Mouse (Mus musculus) adrenal gland, adult 2 months (tissue): ENCODE results near the gene Bcl2. TPM values are rescaled to one million over a fixed set of nuclear protein-coding genes. Genes with fewer than 3 reads are reported as not detected.
A peak's percentile ranks its signal among the peaks of the same experiment; 100 is the strongest.

ENCODE experiments used
- DNase-seq: peaks from one replicate; pipeline ENCODE4 v3.0.0; 2021
- polyA plus RNA-seq: library from polyadenylated mRNA; depleted of rRNA; stranded (reverse); fragments of >200 nt; gene quantifications from 2 replicates; pipeline ENCODE4 v1.2.3, GENCODE M21; 2012
- total RNA-seq, 2 experiments: library from RNA; stranded (reverse); gene quantifications; 2 replicates each; pipeline ENCODE4 v1.2.3; 2021

Bcl2 gene
- total and polyA plus RNA-seq, 3 experiments = 1.7 to 6.4 (median 3.7) TPM

DNA sequence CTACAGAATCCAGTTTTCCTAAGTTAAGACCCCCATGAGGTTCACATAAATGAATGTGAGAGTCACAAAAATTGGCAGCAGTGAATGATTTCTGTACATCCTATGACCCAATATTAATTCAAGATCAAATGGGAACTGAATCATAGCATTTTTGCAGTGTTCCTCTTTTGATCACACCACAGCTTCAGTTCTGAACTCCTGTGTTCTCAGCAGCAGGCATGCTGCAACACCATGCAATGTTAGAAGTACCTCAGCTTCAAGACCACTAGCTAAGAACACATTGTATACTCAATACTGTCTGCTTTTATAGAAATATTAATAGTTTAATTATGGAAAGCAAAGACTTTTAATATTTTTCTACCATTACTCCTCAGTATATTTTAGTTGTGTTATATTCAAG lies 85.8 kb downstream of the Bcl2 start:
- no peak for DNase-seq

DNA sequence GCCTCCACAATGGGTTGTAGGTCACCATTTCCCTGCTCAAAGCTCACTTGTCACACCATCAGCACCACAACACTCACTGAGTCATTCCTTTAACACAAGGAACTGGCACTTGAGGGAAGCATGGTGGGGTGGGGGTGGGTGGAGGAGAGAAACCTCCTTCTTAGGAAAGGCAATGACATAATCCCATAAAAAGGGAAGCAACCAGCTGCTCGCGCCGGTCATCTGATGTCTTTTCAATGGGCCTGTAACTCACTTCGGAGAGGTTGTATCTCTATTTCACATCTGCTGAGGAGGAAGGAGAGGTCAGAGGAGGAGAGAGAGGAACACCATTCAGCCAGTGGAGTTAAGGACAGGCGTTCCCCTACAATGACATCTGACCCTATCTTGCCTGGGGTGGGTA lies 86.8 kb downstream of the Bcl2 start:
- DNase-seq = no peak

DNA sequence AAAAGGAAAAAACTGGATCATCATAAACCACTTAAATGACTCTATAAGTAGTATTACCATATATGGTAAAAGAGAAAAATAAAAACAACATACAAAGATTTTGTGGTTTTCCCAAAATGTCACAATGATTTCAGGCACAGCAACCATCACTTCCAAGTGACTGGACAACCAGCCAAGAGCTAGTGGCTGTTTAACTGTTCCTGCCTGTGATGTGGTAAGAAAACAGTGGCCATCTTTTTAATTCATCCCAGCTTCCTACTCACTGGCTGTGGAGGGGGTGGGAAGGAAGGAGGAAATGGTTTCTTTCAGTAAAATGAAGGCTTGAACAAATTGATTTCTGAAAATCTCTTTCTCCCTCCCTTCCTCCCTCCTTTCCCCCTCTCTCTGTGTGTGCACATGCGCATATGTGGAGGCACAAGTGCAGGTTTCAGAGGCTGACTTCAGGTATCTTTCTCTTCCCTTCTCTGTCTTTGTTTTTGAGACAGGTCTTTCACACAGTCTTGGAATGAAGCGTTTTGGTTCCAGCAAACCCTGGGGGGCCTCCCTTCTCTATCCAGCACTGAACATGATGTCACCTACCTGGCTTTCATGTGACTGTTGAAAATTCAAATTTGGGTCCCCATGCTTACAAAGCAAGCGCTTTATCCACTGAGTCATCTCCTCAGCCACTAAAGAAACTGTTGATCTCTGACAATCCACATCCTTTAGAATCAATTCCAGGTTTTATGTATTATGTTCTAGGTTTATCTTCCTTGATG lies 93.7 kb downstream of the Bcl2 start:
- no peak for DNase-seq

DNA sequence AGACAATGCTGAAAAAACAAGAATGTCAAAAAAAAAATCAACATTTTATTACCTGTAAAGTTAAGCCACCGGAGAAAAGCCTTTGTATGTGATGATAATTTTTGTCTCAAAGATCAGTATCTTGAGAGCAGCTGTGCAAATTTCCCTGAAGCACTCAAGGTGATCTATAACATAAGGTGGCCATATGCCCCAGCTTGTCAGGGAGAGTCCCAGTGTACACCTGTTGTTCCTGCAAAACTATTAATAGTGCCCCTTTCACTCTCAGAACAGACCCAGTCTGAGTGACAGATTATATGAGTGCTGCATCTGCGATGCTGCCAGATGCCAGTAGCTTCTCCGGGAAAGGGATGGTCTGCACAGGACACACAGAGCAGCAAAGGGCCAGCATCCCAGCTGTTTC lies 95.3 kb downstream of the Bcl2 start:
- no peak for DNase-seq

DNA sequence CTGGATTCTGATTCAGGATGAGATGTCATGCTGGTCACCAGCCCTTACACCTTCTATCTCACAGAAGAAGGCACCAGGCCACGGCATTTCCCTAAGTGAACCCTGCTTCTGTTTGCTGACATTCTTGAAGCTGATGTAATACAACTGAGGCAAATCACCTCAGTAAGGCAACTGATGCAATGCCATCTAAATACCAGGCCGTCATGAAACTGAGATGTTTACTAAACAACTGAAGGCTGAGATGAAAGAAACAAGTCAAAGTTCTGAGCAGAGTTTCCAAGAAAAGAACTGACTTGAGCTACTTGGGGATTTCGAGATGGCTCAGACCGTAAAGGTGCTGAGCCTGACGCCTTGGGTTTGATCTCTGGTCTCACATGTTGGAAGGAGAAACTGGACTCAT lies 97.1 kb downstream of the Bcl2 start:
- DNase-seq = no peak

DNA sequence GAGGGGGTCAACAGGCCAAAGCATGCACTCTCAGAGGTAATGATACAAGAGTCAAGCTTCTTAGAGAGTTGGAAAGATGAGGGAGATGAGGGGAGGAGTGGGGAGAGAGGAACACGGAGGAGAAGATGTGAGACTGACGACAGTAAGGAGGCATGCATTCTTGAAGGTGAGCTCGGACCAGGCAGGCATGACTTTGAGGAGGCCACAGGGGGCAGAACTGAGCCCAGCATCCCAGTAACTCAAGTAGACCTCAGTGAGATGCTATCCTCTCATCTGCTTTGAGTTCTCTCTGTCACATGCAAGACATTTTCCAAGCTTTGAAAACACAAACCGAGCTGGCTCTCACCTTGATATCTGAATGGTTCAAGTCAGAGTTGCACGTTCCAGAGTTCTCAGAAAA lies 100.7 kb downstream of the Bcl2 start:
- no peak for DNase-seq

DNA sequence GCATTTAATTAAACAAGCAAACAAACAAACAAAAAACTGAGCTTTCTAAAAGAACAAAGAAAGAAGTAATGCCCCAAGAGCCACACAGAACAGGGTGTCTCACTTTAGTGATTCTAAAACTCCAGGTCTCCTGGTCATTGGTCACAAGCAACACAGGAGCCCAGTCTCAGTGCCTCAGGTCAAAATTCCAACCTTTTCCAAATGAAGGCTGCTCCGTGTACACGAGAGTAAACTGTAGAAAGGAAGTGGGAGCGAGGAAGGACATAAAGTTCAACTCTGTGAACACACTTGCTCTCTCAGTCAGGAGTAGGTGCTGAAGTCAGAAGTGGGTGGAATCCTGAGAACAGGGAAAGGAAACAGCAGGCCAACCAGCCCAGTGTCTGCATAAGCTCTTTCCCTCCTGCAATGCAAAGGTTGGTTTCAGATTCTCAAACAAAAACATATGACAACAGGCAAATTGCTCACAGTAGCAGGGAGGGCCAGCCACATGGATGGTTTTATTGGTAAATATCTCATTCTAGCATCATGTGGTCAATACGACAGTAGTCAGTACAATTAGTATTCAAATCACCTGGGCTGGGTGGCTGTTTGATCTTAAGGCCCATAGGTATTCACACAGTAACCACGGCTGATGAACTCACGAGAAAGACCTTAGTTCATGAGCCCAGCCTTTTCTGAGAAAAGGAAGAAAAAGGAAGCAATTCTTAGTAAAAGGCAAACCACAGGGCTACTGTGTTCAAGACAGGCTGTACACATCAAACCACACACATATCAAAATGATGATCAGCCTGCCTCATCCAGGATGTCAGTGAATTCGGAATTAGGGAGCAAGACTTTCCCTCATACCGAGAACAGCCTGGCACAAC lies 101.7 kb downstream of the Bcl2 start:
- no peak for DNase-seq

DNA sequence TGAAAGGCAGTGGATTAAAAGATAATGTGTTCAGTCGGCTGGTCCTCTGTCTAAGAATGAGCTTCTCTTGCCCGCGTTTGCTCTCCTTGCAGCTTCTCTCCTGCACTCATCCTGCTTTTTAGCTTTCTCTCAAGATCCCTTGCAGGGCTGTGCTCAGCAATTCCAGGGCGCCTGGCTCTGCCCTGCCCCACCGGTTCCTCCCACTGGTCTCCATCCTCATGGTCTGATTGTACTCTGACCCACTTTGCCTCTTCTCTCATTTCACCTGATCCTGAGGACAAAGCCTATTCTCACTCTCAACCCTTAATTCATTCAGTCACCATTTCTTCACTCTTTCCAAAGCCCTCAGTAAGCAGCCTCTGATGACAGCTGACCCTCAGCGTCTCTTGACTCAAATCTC lies 102.8 kb downstream of the Bcl2 start:
- DNase-seq = no peak

DNA sequence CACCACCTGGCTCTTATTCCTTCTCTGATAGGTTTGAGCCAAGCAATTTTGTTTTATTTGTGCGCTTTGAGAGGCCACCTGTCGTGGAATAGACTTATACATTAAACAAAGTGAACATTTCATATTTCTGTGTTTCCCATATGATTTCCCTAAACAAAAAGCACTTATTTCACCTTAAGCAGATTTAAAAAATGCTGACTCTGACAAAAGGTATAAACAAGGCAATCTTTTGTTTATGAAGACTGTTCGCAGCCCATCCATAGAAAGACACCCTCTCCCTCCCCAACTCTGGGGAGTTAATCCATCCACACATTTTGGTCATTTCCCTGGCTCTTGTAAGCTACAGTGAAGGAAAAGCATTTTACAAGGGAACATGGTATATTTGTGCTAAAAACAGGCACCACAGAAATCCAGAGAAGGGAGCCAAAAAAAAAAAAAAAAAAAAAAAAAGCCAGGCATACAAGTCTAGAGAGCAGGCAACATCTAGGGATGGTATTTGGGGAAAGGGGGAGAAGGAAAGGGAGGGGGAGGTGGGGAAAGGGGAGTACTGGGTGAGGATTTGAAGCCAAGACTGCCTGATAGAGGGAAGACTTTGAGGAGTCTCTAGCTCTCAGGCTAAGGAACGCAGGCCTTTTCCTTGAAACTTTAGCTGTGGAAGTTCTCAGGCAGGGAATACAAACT lies 105.8 kb downstream of the Bcl2 start:
- DNase-seq = no peak

DNA sequence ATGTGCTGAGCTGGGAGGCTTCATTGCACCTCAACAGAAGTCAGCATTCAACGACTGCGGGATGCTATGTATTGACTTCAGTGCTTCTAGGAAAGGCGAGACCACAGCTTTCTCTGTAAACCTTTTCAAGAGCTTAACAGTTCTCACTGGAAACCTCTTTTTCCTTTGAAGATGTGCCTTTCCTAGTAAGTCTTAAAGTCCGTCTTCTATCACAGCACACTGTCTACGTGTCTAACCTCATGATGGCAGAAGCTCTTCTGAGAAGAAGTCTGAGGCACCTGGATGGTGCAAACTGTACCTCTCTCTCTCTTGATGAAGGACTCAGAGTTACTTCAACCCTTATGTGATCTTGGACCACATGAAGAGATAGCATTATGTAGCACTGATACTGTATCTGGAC lies 107.1 kb downstream of the Bcl2 start:
- DNase-seq = no peak

DNA sequence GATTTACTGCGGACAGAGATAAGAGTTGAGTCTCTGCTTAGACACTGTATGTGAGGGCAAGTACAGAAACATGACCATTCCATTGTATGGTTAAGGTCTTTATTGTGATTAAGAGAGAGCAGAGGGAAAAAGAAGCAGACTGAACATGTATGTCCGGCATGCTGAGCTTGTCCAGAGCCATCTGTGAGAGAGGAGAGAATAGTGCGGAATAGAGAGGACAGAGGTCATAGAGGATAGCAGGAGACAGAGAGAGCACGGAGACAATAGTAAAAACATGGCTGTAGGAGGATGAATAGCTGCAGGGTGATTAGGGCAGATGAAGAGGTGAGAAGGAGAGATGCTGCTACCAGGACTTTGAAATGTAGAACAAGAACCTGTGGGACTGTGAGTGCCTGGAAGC lies 110.7 kb downstream of the Bcl2 start:
- DNase-seq = no peak

DNA sequence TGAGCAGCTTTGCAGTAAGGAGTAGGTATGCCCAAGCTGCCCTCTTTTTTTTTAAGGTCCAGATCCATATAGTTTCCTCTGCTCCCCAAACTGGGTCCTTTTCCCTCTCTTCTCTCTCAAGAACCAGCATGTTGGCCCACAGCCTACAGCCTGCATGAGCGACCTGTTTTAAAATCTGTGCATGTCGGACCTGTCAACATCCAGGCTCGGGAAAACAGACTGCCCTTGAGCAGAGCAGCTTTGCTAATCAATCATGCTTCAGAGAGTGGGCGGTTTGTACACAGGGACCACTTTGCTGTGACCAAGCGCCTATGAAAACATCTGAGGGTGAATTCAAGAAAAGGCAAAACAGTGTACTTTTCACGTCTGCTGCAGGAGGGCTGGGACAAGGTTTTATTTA lies 111.1 kb downstream of the Bcl2 start:
- peak; percentile 46 for DNase-seq

DNA sequence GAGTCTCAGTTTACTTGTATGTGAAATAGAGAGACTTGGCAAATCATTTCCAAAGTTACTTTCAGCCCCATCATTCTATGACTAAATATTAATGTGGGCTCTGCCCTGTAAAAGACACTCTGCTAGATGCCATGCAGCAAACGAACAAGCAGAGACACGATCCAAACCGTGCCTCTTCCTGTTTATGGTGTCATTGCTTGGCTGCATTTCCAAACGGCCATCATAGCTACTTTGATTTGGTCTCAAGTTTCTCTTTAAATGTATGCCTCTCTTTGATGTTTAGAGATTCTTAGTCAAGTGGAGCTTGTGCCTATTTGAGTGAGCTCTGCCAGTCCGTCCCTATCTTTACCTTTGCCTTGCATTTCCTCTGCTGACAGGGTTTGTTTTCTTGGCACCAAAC lies 111.5 kb downstream of the Bcl2 start:
- DNase-seq = no peak

DNA sequence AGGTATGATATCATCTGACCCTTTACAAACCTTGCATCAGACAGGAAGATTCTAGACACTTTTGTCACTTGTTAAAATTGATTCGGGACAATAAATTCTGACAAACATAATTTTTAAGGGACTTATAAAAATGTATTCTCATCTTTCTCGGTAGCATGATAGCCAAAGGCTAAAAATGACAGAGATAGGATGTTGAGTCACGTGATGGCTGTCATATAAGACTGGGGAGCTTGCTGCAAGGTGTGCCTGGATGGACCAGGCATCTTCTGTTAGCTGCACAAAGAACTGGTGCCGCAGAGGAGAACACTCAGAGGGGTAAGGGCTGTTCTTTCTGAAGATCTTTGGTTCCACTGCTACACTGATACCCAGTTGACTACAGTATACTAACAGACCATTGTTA lies 112.8 kb downstream of the Bcl2 start:
- DNase-seq = no peak

DNA sequence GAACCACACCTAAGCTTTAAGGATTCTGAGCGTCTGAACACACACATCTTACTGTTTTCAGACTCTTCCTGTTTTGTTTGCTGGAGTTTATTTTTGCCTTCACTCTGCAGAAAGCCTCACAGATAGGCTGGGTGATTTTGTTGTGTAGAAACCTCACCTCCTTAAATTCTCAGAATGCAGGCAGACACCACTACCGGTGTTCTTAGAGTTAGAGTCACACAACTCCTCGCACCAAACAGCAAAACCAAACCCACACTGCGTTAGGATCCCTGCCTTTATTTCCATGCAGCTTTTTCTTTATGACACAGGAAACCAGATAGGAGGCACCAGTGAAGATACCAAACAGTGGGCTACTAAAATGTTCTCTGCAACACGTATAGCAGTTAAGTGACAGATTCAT lies 113.2 kb downstream of the Bcl2 start:
- DNase-seq = no peak

DNA sequence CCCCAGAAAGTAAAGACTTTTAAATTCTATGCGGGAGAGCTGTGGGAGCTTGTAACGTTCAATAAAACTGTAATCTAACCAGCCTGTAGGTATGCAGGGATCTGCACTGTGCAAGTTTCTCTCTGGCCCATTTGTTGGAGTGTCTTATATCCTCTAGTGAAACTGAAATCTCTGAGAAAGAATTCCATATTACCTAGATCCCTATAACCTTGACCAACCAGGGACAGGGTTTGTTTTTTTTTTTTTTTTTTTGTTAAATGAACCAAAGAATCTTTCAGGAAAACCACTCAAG lies 115.8 kb downstream of the Bcl2 start:
- no peak for DNase-seq

DNA sequence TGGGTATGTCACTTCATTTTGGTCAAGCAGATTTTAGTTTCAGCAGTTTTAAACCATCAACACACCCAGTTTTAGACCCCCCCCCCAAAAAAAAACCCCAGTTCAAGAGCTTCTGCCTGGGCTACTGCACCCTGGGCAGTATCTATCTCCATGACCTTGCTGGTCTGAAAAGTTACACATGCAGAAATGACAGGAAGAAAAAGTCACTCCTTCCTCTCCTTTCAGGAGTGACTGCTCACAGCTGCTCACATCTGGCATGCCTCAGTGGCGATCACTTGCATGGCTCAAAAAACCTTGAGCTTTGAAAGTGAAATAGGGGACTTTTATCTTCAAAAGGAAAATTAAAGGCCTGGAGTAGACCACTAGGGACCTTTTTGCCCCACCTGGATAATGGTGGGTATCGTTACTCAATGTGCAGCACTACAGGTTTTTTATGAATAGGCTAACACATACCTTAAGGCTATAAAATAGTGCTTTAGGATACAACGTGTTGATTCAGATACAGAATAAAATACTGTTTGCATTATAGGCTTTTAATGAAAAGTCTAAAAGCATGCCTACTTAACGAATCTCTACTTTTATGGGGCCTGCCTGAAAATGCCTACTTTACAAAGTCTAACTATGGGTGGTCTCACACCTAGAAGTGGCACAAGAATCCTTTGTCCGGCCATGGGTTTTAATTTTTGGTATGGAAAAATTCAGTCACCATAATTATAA lies 116.3 kb downstream of the Bcl2 start:
- DNase-seq = no peak

DNA sequence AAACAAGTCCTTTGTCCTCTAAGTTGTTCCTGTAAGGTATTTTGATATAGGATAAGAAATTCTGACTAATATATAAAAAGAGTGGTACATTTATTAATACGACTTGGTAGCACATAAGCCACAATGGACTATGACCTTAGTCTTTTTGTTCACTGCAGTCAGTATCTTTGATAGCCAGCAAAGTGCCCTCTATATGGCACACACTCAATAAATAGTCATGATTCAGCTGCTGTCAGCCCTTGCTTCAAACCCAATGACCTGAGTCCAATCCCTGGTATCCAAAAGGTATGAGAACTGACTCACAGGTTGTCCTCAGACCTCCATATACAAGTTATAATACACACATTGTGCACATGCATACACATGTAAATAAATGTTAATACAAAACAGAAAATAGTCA lies 117.7 kb downstream of the Bcl2 start:
- DNase-seq = no peak

DNA sequence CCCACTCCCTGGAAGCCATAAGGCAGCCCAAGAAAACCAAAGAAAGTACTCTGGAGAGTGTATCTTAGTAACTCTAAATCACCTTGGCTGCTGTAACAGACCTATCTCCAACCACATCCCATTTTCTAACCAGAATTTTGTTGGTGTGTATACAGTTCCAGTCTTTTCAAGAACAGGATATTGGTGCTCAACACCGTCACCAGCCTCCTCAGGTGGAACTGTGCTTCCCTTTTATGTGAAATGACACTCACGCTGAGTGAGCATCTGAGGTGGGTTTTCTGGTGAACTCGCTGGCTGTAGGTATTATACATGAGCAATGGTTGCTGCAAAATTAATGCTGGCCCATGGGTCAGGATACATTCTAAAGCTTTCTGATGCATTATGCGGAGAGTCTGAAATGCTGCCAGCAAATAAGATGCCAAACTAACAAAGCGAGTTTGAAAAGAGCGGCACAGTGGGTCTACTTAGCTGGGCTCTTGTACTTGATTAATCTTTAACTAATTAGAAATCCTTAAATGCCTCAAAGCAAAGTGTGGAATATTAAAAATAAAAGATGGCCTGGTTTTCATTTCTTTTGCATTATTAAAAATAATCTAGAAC lies 118.7 kb downstream of the Bcl2 start:
- DNase-seq = no peak

DNA sequence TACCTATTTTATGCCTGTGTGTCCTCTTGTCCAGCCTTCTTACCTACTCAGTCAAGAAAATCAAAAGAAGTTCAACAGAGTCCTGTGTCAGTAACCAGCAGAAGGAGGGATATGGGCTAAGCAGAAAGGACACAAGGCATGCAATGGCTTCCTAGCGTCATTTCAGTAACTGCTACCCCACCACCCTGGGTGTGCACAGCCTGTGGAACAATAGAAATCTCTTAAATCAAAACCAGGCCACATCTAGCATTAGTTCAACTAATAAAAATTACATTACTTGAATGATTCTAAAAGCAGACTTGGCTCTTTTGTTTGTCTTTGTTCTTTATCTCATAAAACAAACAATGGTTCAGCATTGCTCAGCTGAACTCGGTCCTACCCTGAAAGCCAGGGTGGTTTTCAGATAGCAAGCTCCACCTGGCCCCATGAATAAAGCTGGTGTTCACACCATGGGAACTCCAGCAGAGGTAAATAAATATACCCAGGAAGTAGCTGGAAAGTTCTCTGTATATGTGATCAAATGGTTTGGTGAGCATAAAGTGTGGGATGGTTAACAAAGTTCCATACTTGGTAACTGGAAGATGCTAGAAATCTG lies 122.8 kb downstream of the Bcl2 start:
- DNase-seq = no peak

DNA sequence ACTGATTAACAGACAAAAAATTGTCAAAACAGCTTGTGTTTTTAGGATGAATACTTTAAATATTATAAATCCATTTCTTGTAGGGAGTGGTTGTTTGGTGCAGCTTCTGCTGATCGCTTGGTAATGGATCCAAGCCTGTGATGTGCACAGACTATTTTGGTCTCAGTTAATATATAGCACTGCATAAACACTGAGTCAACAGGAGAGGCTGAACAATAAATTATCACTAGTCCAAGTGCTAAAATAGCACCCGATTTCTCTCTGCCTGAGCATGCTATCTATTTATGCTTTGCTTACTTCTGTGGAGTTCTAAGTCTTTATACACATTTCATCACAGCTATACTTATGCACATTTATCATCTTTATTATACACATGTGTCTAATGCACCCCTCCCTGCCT lies 124.9 kb downstream of the Bcl2 start:
- no peak for DNase-seq
